Mouse (Mus musculus) lung, adult 2 months (tissue): Measurements from ENCODE around the gene Gm9999.

Experiments used
- CTCF ChIP-seq: fragments of 200-500 bp; IDR thresholded peaks from 2 replicates; pipeline ENCODE4 v1.5.1; 2011; ENCODE audit warnings: mild to moderate bottlenecking, low read length, control low read depth; ENCODE audit not compliant: insufficient read depth
- POLR2A ChIP-seq: fragments of 200-500 bp; IDR thresholded peaks from 2 replicates; pipeline ENCODE4 v1.6.1; 2011; ENCODE audit warnings: low read depth, mild to moderate bottlenecking, control low read depth, low read length, borderline replicate concordance; ENCODE audit errors: extremely low read depth

- TF ChIP-seq POLR2A (no peak), CTCF (no peak)
These were observed 47.3 kb downstream of the Gm9999 start for GRCm38 (mm10) chr7:47030517-47031193.
